Mouse (Mus musculus): Measurements from ENCODE around the gene Ttc28. TPM values are rescaled to one million over a fixed set of nuclear protein-coding genes. Genes with fewer than 3 reads are reported as not detected.
A peak's percentile ranks its signal among the peaks of the same experiment; 100 is the strongest.

Gene Ttc28
- polyA plus RNA-seq, 1 experiment = 6.7 TPM

- H3K36me3 ChIP-seq (replicated peaks; ENCODE audit: low read length) = no peaks in the 10 kb centered on the region
- H3K4me3 ChIP-seq (replicated peaks) = peak overlapping the region; percentile 6
- peaks cover 43% of the 10 kb centered on the region for H3K4me1 ChIP-seq
- TF ChIP-seq GATA1 (IDR thresholded peaks at IDR 0.05; ENCODE audit: borderline replicate concordance, low read length) (no peak), FLI1 (IDR thresholded peaks at IDR 0.05; ENCODE audit: low read length) (no peak)
- H3K27me3 ChIP-seq (replicated peaks) = peaks cover 39% of the 10 kb centered on the region
- H3K9me3 ChIP-seq = no peaks in the 10 kb centered on the region
Measured at GRCm38 (mm10) chr5:111159628-111160321, 280.2 kb downstream of the Ttc28 start.

DNA sequence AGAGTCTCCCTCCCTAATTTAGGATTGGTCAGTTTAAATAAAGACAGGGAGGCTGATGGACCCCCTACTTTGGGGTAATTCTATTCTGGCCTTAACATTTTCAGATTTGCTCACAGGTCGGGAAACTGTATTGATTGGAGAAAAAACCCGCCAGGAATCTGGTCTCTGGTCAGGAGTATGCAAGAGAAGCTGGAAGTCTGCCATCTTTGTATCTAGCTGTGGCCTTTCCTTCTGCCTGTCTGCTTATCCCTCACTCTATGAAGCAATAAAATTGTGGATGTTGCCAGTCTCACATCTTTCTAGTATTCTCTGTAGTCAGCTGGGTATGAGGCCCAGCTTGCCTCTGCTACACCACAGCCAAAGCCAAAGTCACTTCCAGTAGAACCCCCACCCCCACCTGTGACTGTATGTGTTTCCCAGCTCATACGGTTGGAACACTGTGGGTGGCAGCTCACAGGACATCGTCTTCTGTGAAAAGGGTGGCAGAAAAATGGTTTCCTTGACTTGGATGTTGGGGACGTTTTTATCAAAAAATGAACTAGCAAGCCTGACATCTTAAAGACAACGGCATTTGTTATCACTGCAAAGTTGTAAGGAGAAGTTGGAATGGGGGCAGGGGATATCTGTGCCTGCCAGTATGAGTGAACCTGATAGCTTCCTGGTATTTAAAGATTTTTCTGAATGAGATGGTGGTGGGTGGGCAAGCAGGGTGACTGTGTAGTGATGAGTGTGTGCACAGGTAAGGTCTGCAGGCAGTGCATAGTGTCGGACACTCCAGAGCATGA is 281.7 kb downstream of the Ttc28 start:
- H3K9me3 ChIP-seq = no peaks in the 10 kb centered on the region
- TF ChIP-seq GATA1 (IDR thresholded peaks at IDR 0.05; ENCODE audit: borderline replicate concordance, low read length) (no peak), FLI1 (IDR thresholded peaks at IDR 0.05; ENCODE audit: low read length) (no peak)
- peaks cover 47% of the 10 kb centered on the region for H3K27me3 ChIP-seq (replicated peaks)
- H3K4me3 ChIP-seq (replicated peaks) = no peak overlapping the region
- peaks cover 46% of the 10 kb centered on the region for H3K4me1 ChIP-seq
- no peaks in the 10 kb centered on the region for H3K36me3 ChIP-seq (replicated peaks; ENCODE audit: low read length)

- Histone ChIP-seq H3K27me3 (replicated peaks) (peaks cover 40% of the 10 kb centered on the region), H3K9me3 (no peaks in the 10 kb centered on the region), H3K36me3 (replicated peaks; ENCODE audit: low read length) (no peaks in the 10 kb centered on the region), H3K4me3 (replicated peaks) (no peak overlapping the region), H3K4me1 (peaks cover 46% of the 10 kb centered on the region)
- no peak for TF ChIP-seq GATA1 (IDR thresholded peaks at IDR 0.05; ENCODE audit: borderline replicate concordance, low read length)
- no peak for TF ChIP-seq FLI1 (IDR thresholded peaks at IDR 0.05; ENCODE audit: low read length)
Measured at GRCm38 (mm10) chr5:111162857-111163256, 283.3 kb downstream of the Ttc28 start.

DNA sequence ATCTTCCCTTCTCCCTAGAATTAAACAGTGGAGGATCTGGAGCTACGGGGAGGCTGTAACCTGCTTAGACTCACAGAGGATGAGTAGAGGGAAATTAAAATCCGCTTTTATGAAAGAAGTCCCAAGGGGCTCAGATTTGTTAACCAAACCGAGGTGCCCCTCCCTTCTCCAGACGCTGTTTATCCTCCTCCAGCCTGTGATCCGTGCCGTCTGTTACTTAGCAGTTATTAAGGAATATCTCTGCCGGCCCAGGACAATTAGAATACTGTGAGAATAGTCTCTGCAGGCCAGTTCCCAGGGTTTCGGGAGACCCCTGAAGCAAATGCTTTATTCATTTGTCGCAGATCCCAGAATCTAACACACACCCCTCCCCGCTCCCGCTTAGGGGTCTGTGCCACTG is 283.8 kb downstream of the Ttc28 start:
- H3K4me3 ChIP-seq (replicated peaks) = no peak overlapping the region
- TF ChIP-seq FLI1 (IDR thresholded peaks at IDR 0.05; ENCODE audit: low read length) (no peak), GATA1 (IDR thresholded peaks at IDR 0.05; ENCODE audit: borderline replicate concordance, low read length) (no peak)
- H3K4me1 ChIP-seq = peaks cover 44% of the 10 kb centered on the region
- no peaks in the 10 kb centered on the region for H3K9me3 ChIP-seq
- peaks cover 35% of the 10 kb centered on the region for H3K27me3 ChIP-seq (replicated peaks)
- H3K36me3 ChIP-seq (replicated peaks; ENCODE audit: low read length) = no peaks in the 10 kb centered on the region

DNA sequence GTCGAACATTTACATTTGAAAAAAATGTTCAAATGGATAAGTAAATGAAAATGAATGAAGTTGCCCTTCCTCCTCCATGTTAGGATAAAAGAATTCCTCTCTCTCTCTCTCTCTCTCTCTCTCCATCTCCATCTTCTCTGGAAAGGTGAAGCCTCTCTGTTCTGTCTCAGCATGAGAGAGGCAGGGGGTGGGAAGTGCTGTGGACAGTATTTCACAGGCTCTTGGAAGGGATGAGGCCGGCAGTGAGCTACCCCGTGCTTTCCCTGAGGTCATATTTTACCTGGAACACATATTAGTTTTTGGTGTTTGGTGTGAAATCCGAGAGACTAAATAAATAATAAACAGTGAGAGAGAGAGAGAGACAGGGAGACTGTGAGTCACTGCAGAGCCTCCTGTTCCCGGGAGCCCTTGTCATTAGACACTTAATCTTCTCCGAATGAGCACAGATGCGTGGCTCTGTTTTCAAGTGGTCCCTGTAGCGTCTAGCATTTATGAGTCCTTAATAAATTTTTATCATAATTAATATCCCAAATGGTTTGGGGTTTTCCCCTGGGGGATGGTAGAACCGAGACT is 284.8 kb downstream of the Ttc28 start:
- Histone ChIP-seq H3K36me3 (replicated peaks; ENCODE audit: low read length) (no peaks in the 10 kb centered on the region), H3K9me3 (no peaks in the 10 kb centered on the region), H3K27me3 (replicated peaks) (peaks cover 27% of the 10 kb centered on the region), H3K4me3 (replicated peaks) (no peak overlapping the region), H3K4me1 (peaks cover 42% of the 10 kb centered on the region)
- TF ChIP-seq GATA1 (IDR thresholded peaks at IDR 0.05; ENCODE audit: borderline replicate concordance, low read length) = no peak
- no peak for TF ChIP-seq FLI1 (IDR thresholded peaks at IDR 0.05; ENCODE audit: low read length)

DNA sequence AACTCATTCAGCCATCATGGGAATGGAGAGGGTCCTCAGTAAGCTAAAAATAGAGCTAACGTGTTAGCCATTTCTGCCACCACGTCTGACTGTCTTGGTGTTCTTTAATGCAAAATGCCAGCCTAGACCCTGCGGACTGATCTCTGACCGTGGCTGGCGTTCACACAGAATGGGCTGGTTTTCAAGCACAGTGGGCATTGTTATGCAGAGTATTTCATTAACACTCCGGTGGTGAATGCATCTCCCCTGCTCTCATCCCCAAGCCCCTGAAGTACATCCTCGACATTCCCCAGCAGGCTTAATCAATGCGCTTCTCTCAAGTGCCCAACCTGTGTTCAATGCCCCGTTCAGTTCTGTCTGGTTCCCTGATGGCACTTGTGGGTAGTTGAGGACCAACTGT is 290.8 kb downstream of the Ttc28 start:
- TF ChIP-seq FLI1 (IDR thresholded peaks at IDR 0.05; ENCODE audit: low read length) (no peak), GATA1 (IDR thresholded peaks at IDR 0.05; ENCODE audit: borderline replicate concordance, low read length) (no peak)

GRCm38 (mm10) chr5:111175410-111175809 is 295.8 kb downstream of the Ttc28 start:
- Histone ChIP-seq H3K36me3 (replicated peaks; ENCODE audit: low read length) (no peaks in the 10 kb centered on the region), H3K9me3 (peaks cover 5% of the 10 kb centered on the region; the same call in 1 of the 2 replicates), H3K4me3 (replicated peaks) (no peak overlapping the region), H3K4me1 (peaks cover 41% of the 10 kb centered on the region), H3K27me3 (replicated peaks) (peaks cover 53% of the 10 kb centered on the region)
- TF ChIP-seq FLI1 (IDR thresholded peaks at IDR 0.05; ENCODE audit: low read length) = no peak
- no peak for TF ChIP-seq GATA1 (IDR thresholded peaks at IDR 0.05; ENCODE audit: borderline replicate concordance, low read length)

More for the DNA sequence above, 290.8 kb downstream of the Ttc28 start:
- Histone ChIP-seq H3K27me3 (replicated peaks) (peaks cover 26% of the 10 kb centered on the region), H3K4me1 (peaks cover 36% of the 10 kb centered on the region), H3K9me3 (no peaks in the 10 kb centered on the region), H3K36me3 (replicated peaks; ENCODE audit: low read length) (no peaks in the 10 kb centered on the region), H3K4me3 (replicated peaks) (no peak overlapping the region)

DNA sequence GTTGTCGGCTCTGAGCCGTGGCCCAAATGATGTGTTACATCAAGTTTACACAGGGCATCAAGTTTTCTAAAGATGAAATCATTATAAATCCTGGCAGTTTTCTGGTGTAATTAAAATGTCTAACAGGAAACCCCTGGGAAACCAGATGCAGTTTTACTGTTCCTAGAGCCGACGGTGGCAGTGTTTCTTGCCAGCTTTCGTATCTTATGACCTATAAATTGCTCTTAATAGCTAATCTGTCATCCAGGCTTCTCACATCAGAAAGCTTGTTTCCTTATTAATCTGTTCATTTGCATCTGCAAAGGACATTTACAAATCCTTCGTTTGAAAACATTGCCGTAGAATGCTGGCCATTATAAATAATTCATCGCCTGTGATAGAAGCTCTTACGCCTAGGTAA is 296.2 kb downstream of the Ttc28 start:
- peaks cover 5% of the 10 kb centered on the region; the same call in 1 of the 2 replicates for H3K9me3 ChIP-seq

DNA sequence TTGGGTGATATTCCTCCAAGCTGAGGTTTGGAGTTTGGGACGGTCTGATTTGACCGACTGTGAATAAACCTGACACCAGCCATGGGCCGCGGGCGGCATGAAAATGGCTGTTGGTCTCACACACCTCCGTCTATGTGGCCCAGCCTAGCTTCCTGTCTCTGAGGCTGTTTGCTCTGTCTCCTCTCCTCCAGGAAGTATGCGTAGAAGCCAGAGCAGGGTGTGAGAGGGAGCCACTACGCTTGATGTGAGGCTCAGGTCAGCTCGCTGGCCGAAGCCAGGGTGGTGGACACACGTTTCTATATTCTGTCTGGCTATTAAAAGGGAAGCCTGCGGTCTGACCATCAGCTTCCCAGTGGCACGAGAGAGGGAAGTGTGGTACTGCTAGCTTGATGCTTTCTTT is 296.8 kb downstream of the Ttc28 start:
- Histone ChIP-seq H3K36me3 (replicated peaks; ENCODE audit: low read length) (no peaks in the 10 kb centered on the region), H3K4me3 (replicated peaks) (peak overlapping the region; percentile 6), H3K4me1 (peaks cover 39% of the 10 kb centered on the region), H3K9me3 (peaks cover 5% of the 10 kb centered on the region; the same call in 1 of the 2 replicates), H3K27me3 (replicated peaks) (peaks cover 57% of the 10 kb centered on the region)
- no peak for TF ChIP-seq GATA1 (IDR thresholded peaks at IDR 0.05; ENCODE audit: borderline replicate concordance, low read length)
- no peak for TF ChIP-seq FLI1 (IDR thresholded peaks at IDR 0.05; ENCODE audit: low read length)

More for the DNA sequence above, 296.2 kb downstream of the Ttc28 start:
- Histone ChIP-seq H3K4me3 (replicated peaks) (no peak overlapping the region), H3K27me3 (replicated peaks) (peaks cover 53% of the 10 kb centered on the region), H3K36me3 (replicated peaks; ENCODE audit: low read length) (no peaks in the 10 kb centered on the region), H3K4me1 (peaks cover 41% of the 10 kb centered on the region)
- no peak for TF ChIP-seq GATA1 (IDR thresholded peaks at IDR 0.05; ENCODE audit: borderline replicate concordance, low read length)
- no peak for TF ChIP-seq FLI1 (IDR thresholded peaks at IDR 0.05; ENCODE audit: low read length)
